Mouse (Mus musculus): ENCODE measurements around the gene Caml.
"Not testable (repeated sequence)": the region's sequence is repeated elsewhere in the genome, so short reads cannot be mapped to it uniquely, and the experiment has no call there.

Caml gene

GRCm38 (mm10) chr13:55636185-55636983, 13.6 kb downstream of the Caml start:
- no peak for TF ChIP-seq POU5F1 (IDR thresholded peaks at IDR 0.05; ENCODE audit: borderline replicate concordance, low read length)
- no peak for TF ChIP-seq CTCF (conservative IDR thresholded peaks at IDR 0.05; ENCODE audit: low read length)
- TF ChIP-seq NANOG (IDR thresholded peaks at IDR 0.05; ENCODE audit: borderline replicate concordance, low read length), result no peak
- H3K36me3 ChIP-seq (ENCODE audit: insufficient read depth, low read length), result peaks cover 66% of the 10 kb centered on the region
- no peaks in the 10 kb centered on the region for H3K9me3 ChIP-seq (ENCODE audit: low read length)
- H3K27me3 ChIP-seq (ENCODE audit: insufficient read depth, low read length), result no peaks in the 10 kb centered on the region
- H3K4me3 ChIP-seq (replicated peaks; ENCODE audit: low read length), result peak overlapping the region; percentile 100; the same call in 1 of the 2 replicates
- peaks cover 57% of the 10 kb centered on the region for H3K4me1 ChIP-seq (replicated peaks; ENCODE audit: low read depth, low read length)

- Histone ChIP-seq H3K4me1 (replicated peaks; ENCODE audit: low read depth, low read length) (peaks cover 58% of the 10 kb centered on the region), H3K36me3 (ENCODE audit: insufficient read depth, low read length) (peaks cover 81% of the 10 kb centered on the region)
Measured at GRCm38 (mm10) chr13:55640480-55640879, 17.7 kb downstream of the Caml start.

GRCm38 (mm10) chr13:55644525-55644924, 21.7 kb downstream of the Caml start:
- no peak overlapping the region for H3K4me3 ChIP-seq (replicated peaks; ENCODE audit: low read length)

More at GRCm38 (mm10) chr13:55640480-55640879, 17.7 kb downstream of the Caml start:
- H3K4me3 ChIP-seq (replicated peaks; ENCODE audit: low read length); H3K27me3 ChIP-seq (ENCODE audit: insufficient read depth, low read length); H3K9me3 ChIP-seq (ENCODE audit: low read length): not testable (repeated sequence)
- TF ChIP-seq CTCF (conservative IDR thresholded peaks at IDR 0.05; ENCODE audit: low read length), result peak; percentile 95

GRCm38 (mm10) chr13:55650098-55650497, 27.3 kb downstream of the Caml start:
- Histone ChIP-seq H3K27me3 (ENCODE audit: insufficient read depth, low read length) (no peaks in the 10 kb centered on the region), H3K9me3 (ENCODE audit: low read length) (no peaks in the 10 kb centered on the region), H3K4me1 (replicated peaks; ENCODE audit: low read depth, low read length) (peaks cover 11% of the 10 kb centered on the region; the same call in 1 of the 2 replicates), H3K4me3 (replicated peaks; ENCODE audit: low read length) (no peak overlapping the region), H3K36me3 (ENCODE audit: insufficient read depth, low read length) (peaks cover 99% of the 10 kb centered on the region)
- TF ChIP-seq CTCF (conservative IDR thresholded peaks at IDR 0.05; ENCODE audit: low read length) (0 out of 2 replicates have a peak, but pooled peaks have one; percentile 9), POU5F1 (IDR thresholded peaks at IDR 0.05; ENCODE audit: borderline replicate concordance, low read length) (no peak), NANOG (IDR thresholded peaks at IDR 0.05; ENCODE audit: borderline replicate concordance, low read length) (no peak)

More at GRCm38 (mm10) chr13:55644525-55644924, 21.7 kb downstream of the Caml start:
- Histone ChIP-seq H3K36me3 (ENCODE audit: insufficient read depth, low read length) (peaks cover 91% of the 10 kb centered on the region), H3K4me1 (replicated peaks; ENCODE audit: low read depth, low read length) (peaks cover 36% of the 10 kb centered on the region), H3K9me3 (ENCODE audit: low read length) (no peaks in the 10 kb centered on the region), H3K27me3 (ENCODE audit: insufficient read depth, low read length) (no peaks in the 10 kb centered on the region)
- TF ChIP-seq NANOG (IDR thresholded peaks at IDR 0.05; ENCODE audit: borderline replicate concordance, low read length) (no peak), CTCF (conservative IDR thresholded peaks at IDR 0.05; ENCODE audit: low read length) (peak; percentile 36), POU5F1 (IDR thresholded peaks at IDR 0.05; ENCODE audit: borderline replicate concordance, low read length) (no peak)

- Histone ChIP-seq H3K9me3 (ENCODE audit: low read length) (no peaks in the 10 kb centered on the region), H3K4me3 (replicated peaks; ENCODE audit: low read length) (no peak overlapping the region), H3K36me3 (ENCODE audit: insufficient read depth, low read length) (peaks cover 99% of the 10 kb centered on the region), H3K4me1 (replicated peaks; ENCODE audit: low read depth, low read length) (peaks cover 11% of the 10 kb centered on the region; the same call in 1 of the 2 replicates), H3K27me3 (ENCODE audit: insufficient read depth, low read length) (no peaks in the 10 kb centered on the region)
- TF ChIP-seq NANOG (IDR thresholded peaks at IDR 0.05; ENCODE audit: borderline replicate concordance, low read length) (no peak), POU5F1 (IDR thresholded peaks at IDR 0.05; ENCODE audit: borderline replicate concordance, low read length) (no peak), CTCF (conservative IDR thresholded peaks at IDR 0.05; ENCODE audit: low read length) (no peak)
Measured at GRCm38 (mm10) chr13:55650980-55651379, 28.2 kb downstream of the Caml start.

GRCm38 (mm10) chr13:55668550-55668949, 45.7 kb downstream of the Caml start:
- H3K27me3 ChIP-seq (ENCODE audit: insufficient read depth, low read length), result no peaks in the 10 kb centered on the region
- no peak for TF ChIP-seq POU5F1 (IDR thresholded peaks at IDR 0.05; ENCODE audit: borderline replicate concordance, low read length)
- TF ChIP-seq CTCF (conservative IDR thresholded peaks at IDR 0.05; ENCODE audit: low read length), result peak; percentile 94
- H3K4me3 ChIP-seq (replicated peaks; ENCODE audit: low read length), result no peak overlapping the region
- H3K36me3 ChIP-seq (ENCODE audit: insufficient read depth, low read length), result peaks cover 97% of the 10 kb centered on the region
- no peaks in the 10 kb centered on the region for H3K4me1 ChIP-seq (replicated peaks; ENCODE audit: low read depth, low read length)
- no peaks in the 10 kb centered on the region for H3K9me3 ChIP-seq (ENCODE audit: low read length)

- H3K4me3 ChIP-seq (replicated peaks; ENCODE audit: low read length), result no peak overlapping the region
- H3K4me1 ChIP-seq (replicated peaks; ENCODE audit: low read depth, low read length), result no peaks in the 10 kb centered on the region
- no peaks in the 10 kb centered on the region for H3K9me3 ChIP-seq (ENCODE audit: low read length)
- peaks cover 98% of the 10 kb centered on the region for H3K36me3 ChIP-seq (ENCODE audit: insufficient read depth, low read length)
- no peaks in the 10 kb centered on the region for H3K27me3 ChIP-seq (ENCODE audit: insufficient read depth, low read length)
- TF ChIP-seq CTCF (conservative IDR thresholded peaks at IDR 0.05; ENCODE audit: low read length) (no peak), NANOG (IDR thresholded peaks at IDR 0.05; ENCODE audit: borderline replicate concordance, low read length) (no peak), POU5F1 (IDR thresholded peaks at IDR 0.05; ENCODE audit: borderline replicate concordance, low read length) (no peak)
Measured at GRCm38 (mm10) chr13:55672711-55673110, 49.9 kb downstream of the Caml start.

GRCm38 (mm10) chr13:55677364-55677763, 54.6 kb downstream of the Caml start:
- no peaks in the 10 kb centered on the region for H3K27me3 ChIP-seq (ENCODE audit: insufficient read depth, low read length)
- no peaks in the 10 kb centered on the region for H3K4me1 ChIP-seq (replicated peaks; ENCODE audit: low read depth, low read length)
- TF ChIP-seq POU5F1 (IDR thresholded peaks at IDR 0.05; ENCODE audit: borderline replicate concordance, low read length) (no peak), NANOG (IDR thresholded peaks at IDR 0.05; ENCODE audit: borderline replicate concordance, low read length) (no peak)

More at GRCm38 (mm10) chr13:55677364-55677763, 54.6 kb downstream of the Caml start:
- Histone ChIP-seq H3K4me3 (replicated peaks; ENCODE audit: low read length) (no peak overlapping the region), H3K9me3 (ENCODE audit: low read length) (no peaks in the 10 kb centered on the region), H3K36me3 (ENCODE audit: insufficient read depth, low read length) (peaks cover 99% of the 10 kb centered on the region)
